Mouse (Mus musculus) cortical plate, adult 2 months (tissue): Measurements from ENCODE around the gene March1.

Experiments used
- CTCF ChIP-seq: fragments of 200-500 bp; IDR thresholded peaks from 2 replicates; pipeline ENCODE4 v1.5.1; 2011; ENCODE audit warnings: mild to moderate bottlenecking, control low read depth, low read length; ENCODE audit not compliant: insufficient read depth; ENCODE audit errors: extremely low read depth
- POLR2A ChIP-seq: fragments of 200-500 bp; IDR thresholded peaks from 2 replicates; pipeline ENCODE4 v1.6.1; 2011; ENCODE audit warnings: mild to moderate bottlenecking, low read length, control low read depth; ENCODE audit not compliant: insufficient read depth; ENCODE audit errors: extremely low read depth

GRCm38 (mm10) chr8:65645945-65646344 lies 28.2 kb downstream of the March1 start:
- TF ChIP-seq CTCF, result no peak
- TF ChIP-seq POLR2A, result no peak
